Mouse (Mus musculus): ENCODE data around the gene Sez6. TPM values are rescaled to one million over a fixed set of nuclear protein-coding genes. Genes with fewer than 3 reads are reported as not detected.

The Sez6 gene
- polyA plus RNA-seq, 1 experiment = 8.3 TPM

GRCm38 (mm10) chr11:77906097-77906687, 24.4 kb upstream of the Sez6 start:
- Histone ChIP-seq H3K36me3 (ENCODE audit: control insufficient read depth, insufficient read depth, low read length) (no peaks in the 10 kb centered on the region), H3K27ac (ENCODE audit: control insufficient read depth, insufficient read depth, low read depth, low read length) (no peak overlapping the region), H3K4me1 (ENCODE audit: control insufficient read depth, insufficient read depth, low read length) (no peaks in the 10 kb centered on the region; the same call in 1 of the 2 replicates), H3K4me3 (ENCODE audit: control insufficient read depth, low read depth, low read length) (no peak overlapping the region), H3K27me3 (ENCODE audit: control insufficient read depth, insufficient read depth, low read length) (no peaks in the 10 kb centered on the region)
- TF ChIP-seq CTCF (IDR thresholded peaks at IDR 0.05; ENCODE audit: control insufficient read depth, insufficient read depth, insufficient replicate concordance, low read depth, low read length) (no peak), POLR2A (IDR thresholded peaks at IDR 0.05; ENCODE audit: control insufficient read depth, low read depth, low read length) (no peak)

GRCm38 (mm10) chr11:77906747-77907174, 23.8 kb upstream of the Sez6 start:
- Histone ChIP-seq H3K4me3 (ENCODE audit: control insufficient read depth, low read depth, low read length) (no peak overlapping the region), H3K4me1 (ENCODE audit: control insufficient read depth, insufficient read depth, low read length) (no peaks in the 10 kb centered on the region; the same call in 1 of the 2 replicates), H3K36me3 (ENCODE audit: control insufficient read depth, insufficient read depth, low read length) (no peaks in the 10 kb centered on the region), H3K27ac (ENCODE audit: control insufficient read depth, insufficient read depth, low read depth, low read length) (no peak overlapping the region), H3K27me3 (ENCODE audit: control insufficient read depth, insufficient read depth, low read length) (no peaks in the 10 kb centered on the region)
- TF ChIP-seq POLR2A (IDR thresholded peaks at IDR 0.05; ENCODE audit: control insufficient read depth, low read depth, low read length) (no peak), CTCF (IDR thresholded peaks at IDR 0.05; ENCODE audit: control insufficient read depth, insufficient read depth, insufficient replicate concordance, low read depth, low read length) (no peak)

GRCm38 (mm10) chr11:77908468-77908867, 22.1 kb upstream of the Sez6 start:
- H3K27me3 ChIP-seq (ENCODE audit: control insufficient read depth, insufficient read depth, low read length) = no peaks in the 10 kb centered on the region
- no peak overlapping the region for H3K4me3 ChIP-seq (ENCODE audit: control insufficient read depth, low read depth, low read length)
- H3K27ac ChIP-seq (ENCODE audit: control insufficient read depth, insufficient read depth, low read depth, low read length) = no peak overlapping the region
- TF ChIP-seq CTCF (IDR thresholded peaks at IDR 0.05; ENCODE audit: control insufficient read depth, insufficient read depth, insufficient replicate concordance, low read depth, low read length) (no peak), POLR2A (IDR thresholded peaks at IDR 0.05; ENCODE audit: control insufficient read depth, low read depth, low read length) (no peak)
- no peaks in the 10 kb centered on the region; the same call in 1 of the 2 replicates for H3K4me1 ChIP-seq (ENCODE audit: control insufficient read depth, insufficient read depth, low read length)
- no peaks in the 10 kb centered on the region for H3K36me3 ChIP-seq (ENCODE audit: control insufficient read depth, insufficient read depth, low read length)

GRCm38 (mm10) chr11:77909376-77909775, 21.2 kb upstream of the Sez6 start:
- H3K27me3 ChIP-seq (ENCODE audit: control insufficient read depth, insufficient read depth, low read length) = no peaks in the 10 kb centered on the region
- TF ChIP-seq CTCF (IDR thresholded peaks at IDR 0.05; ENCODE audit: control insufficient read depth, insufficient read depth, insufficient replicate concordance, low read depth, low read length) (no peak), POLR2A (IDR thresholded peaks at IDR 0.05; ENCODE audit: control insufficient read depth, low read depth, low read length) (no peak)
- no peaks in the 10 kb centered on the region for H3K36me3 ChIP-seq (ENCODE audit: control insufficient read depth, insufficient read depth, low read length)
- peaks cover 3% of the 10 kb centered on the region for H3K4me1 ChIP-seq (ENCODE audit: control insufficient read depth, insufficient read depth, low read length)
- H3K27ac ChIP-seq (ENCODE audit: control insufficient read depth, insufficient read depth, low read depth, low read length) = no peak overlapping the region
- no peak overlapping the region for H3K4me3 ChIP-seq (ENCODE audit: control insufficient read depth, low read depth, low read length)

- TF ChIP-seq CTCF (IDR thresholded peaks at IDR 0.05; ENCODE audit: control insufficient read depth, insufficient read depth, insufficient replicate concordance, low read depth, low read length) = no peak
- no peak for TF ChIP-seq POLR2A (IDR thresholded peaks at IDR 0.05; ENCODE audit: control insufficient read depth, low read depth, low read length)
- H3K4me1 ChIP-seq (ENCODE audit: control insufficient read depth, insufficient read depth, low read length) = peaks cover 6% of the 10 kb centered on the region
- H3K36me3 ChIP-seq (ENCODE audit: control insufficient read depth, insufficient read depth, low read length) = no peaks in the 10 kb centered on the region
- no peak overlapping the region for H3K27ac ChIP-seq (ENCODE audit: control insufficient read depth, insufficient read depth, low read depth, low read length)
- H3K4me3 ChIP-seq (ENCODE audit: control insufficient read depth, low read depth, low read length) = no peak overlapping the region
- H3K27me3 ChIP-seq (ENCODE audit: control insufficient read depth, insufficient read depth, low read length) = no peaks in the 10 kb centered on the region
Measured at GRCm38 (mm10) chr11:77909776-77910175, 20.8 kb upstream of the Sez6 start.

- H3K4me3 ChIP-seq (ENCODE audit: control insufficient read depth, low read depth, low read length) = no peak overlapping the region
- no peak for TF ChIP-seq CTCF (IDR thresholded peaks at IDR 0.05; ENCODE audit: control insufficient read depth, insufficient read depth, insufficient replicate concordance, low read depth, low read length)
- no peak for TF ChIP-seq POLR2A (IDR thresholded peaks at IDR 0.05; ENCODE audit: control insufficient read depth, low read depth, low read length)
- H3K4me1 ChIP-seq (ENCODE audit: control insufficient read depth, insufficient read depth, low read length) = peaks cover 10% of the 10 kb centered on the region
- no peaks in the 10 kb centered on the region for H3K27me3 ChIP-seq (ENCODE audit: control insufficient read depth, insufficient read depth, low read length)
- no peaks in the 10 kb centered on the region for H3K36me3 ChIP-seq (ENCODE audit: control insufficient read depth, insufficient read depth, low read length)
- H3K27ac ChIP-seq (ENCODE audit: control insufficient read depth, insufficient read depth, low read depth, low read length) = no peak overlapping the region
Measured at GRCm38 (mm10) chr11:77913505-77913904, 17.1 kb upstream of the Sez6 start.

- Histone ChIP-seq H3K36me3 (ENCODE audit: control insufficient read depth, insufficient read depth, low read length) (no peaks in the 10 kb centered on the region), H3K4me1 (ENCODE audit: control insufficient read depth, insufficient read depth, low read length) (peaks cover 10% of the 10 kb centered on the region), H3K4me3 (ENCODE audit: control insufficient read depth, low read depth, low read length) (no peak overlapping the region; the same call in 1 of the 2 replicates), H3K27ac (ENCODE audit: control insufficient read depth, insufficient read depth, low read depth, low read length) (no peak overlapping the region), H3K27me3 (ENCODE audit: control insufficient read depth, insufficient read depth, low read length) (no peaks in the 10 kb centered on the region)
- no peak for TF ChIP-seq CTCF (IDR thresholded peaks at IDR 0.05; ENCODE audit: control insufficient read depth, insufficient read depth, insufficient replicate concordance, low read depth, low read length)
- no peak for TF ChIP-seq POLR2A (IDR thresholded peaks at IDR 0.05; ENCODE audit: control insufficient read depth, low read depth, low read length)
Measured at GRCm38 (mm10) chr11:77914598-77915260, 15.9 kb upstream of the Sez6 start.

All from testis, adult 2 months (tissue).